Mouse (Mus musculus) forebrain, postnatal 0 days (tissue): Measurements from ENCODE around the gene Itgb7. TPM values are rescaled to one million over a fixed set of nuclear protein-coding genes. Genes with fewer than 3 reads are reported as not detected.

Source experiments
- ATAC-seq: fragments of 200-750 bp; cut with Nextera tagmentation; 2 replicates; pipeline ENCODE4 v1.8.0; 2017; ENCODE audit warnings: mild to moderate bottlenecking, moderate library complexity
- DNase-seq: peaks from one replicate; pipeline ENCODE4 v3.0.0-alpha.2; 2015
- H3K27ac ChIP-seq: fragments of 300-500 bp; sonication (generic); 2 replicates; pipeline ENCODE4 v1.5.1; 2014; ENCODE audit warnings: low read depth, mild to moderate bottlenecking, antibody characterized with exemption, low read length, moderate library complexity, mixed read lengths
- H3K27me3 ChIP-seq: fragments of 300-500 bp; sonication (generic); 2 replicates; pipeline ENCODE4 v1.6.1; 2014; ENCODE audit warnings: mild to moderate bottlenecking, low read length, mixed read lengths; ENCODE audit not compliant: insufficient read depth
- H3K36me3 ChIP-seq: fragments of 300-500 bp; sonication (generic); 2 replicates; pipeline ENCODE4 v1.6.1; 2014; ENCODE audit warnings: mild to moderate bottlenecking, moderate library complexity; ENCODE audit not compliant: insufficient read depth
- H3K4me1 ChIP-seq: fragments of 300-500 bp; sonication (generic); 2 replicates; pipeline ENCODE4 v1.6.1; 2014; ENCODE audit warnings: antibody characterized with exemption; ENCODE audit not compliant: insufficient read depth
- H3K4me2 ChIP-seq: fragments of 300-500 bp; sonication (generic); 2 replicates; pipeline ENCODE4 v1.6.1; 2014; ENCODE audit warnings: low read depth, mild to moderate bottlenecking, moderate library complexity
- H3K4me3 ChIP-seq: fragments of 300-500 bp; sonication (generic); 2 replicates; pipeline ENCODE4 v1.5.1; 2014; ENCODE audit warnings: low read depth, low read length, mixed read lengths
- H3K9ac ChIP-seq: fragments of 300-500 bp; sonication (generic); 2 replicates; pipeline ENCODE4 v1.6.1; 2014; ENCODE audit warnings: mild to moderate bottlenecking
- H3K9me3 ChIP-seq: fragments of 300-500 bp; sonication (generic); 2 replicates; pipeline ENCODE4 v1.6.1; 2016; ENCODE audit warnings: low read length
- CTCF ChIP-seq: sonication (generic); IDR thresholded peaks from 2 replicates; pipeline ENCODE4 v1.5.1; 2016; ENCODE audit warnings: antibody characterized with exemption, control low read depth, low read depth
- WGBS: fragments of 180-500 bp; shearing (Covaris S2); extraction: QIAGEN DNeasy Blood & Tissue Kit; methylation state at CpG from one replicate; pipeline ENCODE4 v1.1.7; 2014; 5-methylcytosine and 5-hydroxymethylcytosine counted together
- polyA plus RNA-seq: library from polyadenylated mRNA; unstranded; fragments of >200 nt; fragmentation: Nextera tagmentation; extraction: Ambion mirVana; gene quantifications from 2 replicates; pipeline ENCODE4 v1.2.1, GENCODE M21; 2015
- total RNA-seq: library from RNA; depleted of rRNA; stranded (reverse); fragments of >200 nt; gene quantifications from 2 replicates; pipeline ENCODE4 v1.2.3, GENCODE M21; 2014

Itgb7 gene
- total and polyA plus RNA-seq, 2 experiments from 2014 or later, result 0.75 to 2.4 TPM

GRCm38 (mm10) chr15:102204674-102205505 is 26.9 kb downstream of the Itgb7 start, which contains the start of gene Csad:
Csad (minus strand) TSS chr15:102204724.
- H3K9me3 ChIP-seq, result no peaks in the 10 kb centered on the region
- H3K4me3 ChIP-seq, result peak within 1 kb of the TSS; percentile 93
- WGBS, result 36% methylated on average over 19 of the region's 19 CpGs
- peak within 1 kb of the TSS; percentile 92 for H3K9ac ChIP-seq
- peaks cover 13% of the 10 kb centered on the region for H3K4me1 ChIP-seq
- no peak for ATAC-seq
- H3K27ac ChIP-seq, result peak within 1 kb of the TSS; percentile 99
- peak within 1 kb of the TSS; percentile 68 for H3K4me2 ChIP-seq
- no peak for DNase-seq
- no peaks in the 10 kb centered on the region for H3K27me3 ChIP-seq
- H3K36me3 ChIP-seq, result peaks cover 29% of the 10 kb centered on the region
- TF ChIP-seq CTCF, result no peak

- H3K27me3 ChIP-seq, result no peaks in the 10 kb centered on the region
- H3K9me3 ChIP-seq, result no peaks in the 10 kb centered on the region
- peak overlapping the region; percentile 92 for H3K9ac ChIP-seq
- WGBS, result 2% methylated on average over 35 of the region's 72 CpGs
- peak overlapping the region; percentile 68 for H3K4me2 ChIP-seq
- DNase-seq (peak; percentile 85), ATAC-seq (peak; percentile 49)
- H3K4me1 ChIP-seq, result peaks cover 13% of the 10 kb centered on the region
- peak overlapping the region; percentile 99 for H3K27ac ChIP-seq
- peaks cover 19% of the 10 kb centered on the region for H3K36me3 ChIP-seq
- H3K4me3 ChIP-seq, result peak overlapping the region; percentile 93
- no peak for TF ChIP-seq CTCF
Observed at GRCm38 (mm10) chr15:102203835-102204381, 27.8 kb downstream of the Itgb7 start.

- H3K9ac ChIP-seq, result peak within 1 kb of the TSS; percentile 92
- H3K27me3 ChIP-seq, result no peaks in the 10 kb centered on the region
- peaks cover 12% of the 10 kb centered on the region for H3K36me3 ChIP-seq
- H3K4me2 ChIP-seq, result peak within 1 kb of the TSS; percentile 68
- peaks cover 13% of the 10 kb centered on the region for H3K4me1 ChIP-seq
- peak within 1 kb of the TSS; percentile 99 for H3K27ac ChIP-seq
- peak; percentile 97 for DNase-seq
- no peak for TF ChIP-seq CTCF
- peak within 1 kb of the TSS; percentile 93 for H3K4me3 ChIP-seq
- WGBS, result 2% methylated on average over 58 of the region's 68 CpGs
- ATAC-seq, result peak; percentile 97
- H3K9me3 ChIP-seq, result no peaks in the 10 kb centered on the region
Observed at GRCm38 (mm10) chr15:102202971-102203834, 28.5 kb downstream of the Itgb7 start, which contains the start of gene Zfp740. Zfp740 (plus strand) TSS chr15:102203249.

GRCm38 (mm10) chr15:102198841-102199240 is 32.9 kb downstream of the Itgb7 start:
- DNase-seq, result no peak
- no peak overlapping the region for H3K4me3 ChIP-seq
- H3K36me3 ChIP-seq, result no peaks in the 10 kb centered on the region
- WGBS, result 83% methylated on average over 4 of the region's 4 CpGs
- ATAC-seq, result no peak
- H3K4me1 ChIP-seq, result no peaks in the 10 kb centered on the region
- no peaks in the 10 kb centered on the region for H3K9me3 ChIP-seq
- TF ChIP-seq CTCF, result no peak
- no peak overlapping the region for H3K27ac ChIP-seq
- H3K9ac ChIP-seq, result no peak overlapping the region
- no peaks in the 10 kb centered on the region for H3K27me3 ChIP-seq
- H3K4me2 ChIP-seq, result no peak overlapping the region

- H3K4me3 ChIP-seq, result no peak overlapping the region
- no peak overlapping the region for H3K9ac ChIP-seq
- H3K4me1 ChIP-seq, result no peaks in the 10 kb centered on the region
- H3K36me3 ChIP-seq, result no peaks in the 10 kb centered on the region; the same call in 1 of the 2 replicates
- DNase-seq, result no peak
- no peak overlapping the region for H3K27ac ChIP-seq
- WGBS, result 88% methylated on average over 4 of the region's 4 CpGs
- no peaks in the 10 kb centered on the region for H3K9me3 ChIP-seq
- ATAC-seq, result no peak
- no peak overlapping the region for H3K4me2 ChIP-seq
- TF ChIP-seq CTCF, result no peak
- H3K27me3 ChIP-seq, result no peaks in the 10 kb centered on the region
Observed at GRCm38 (mm10) chr15:102195373-102195772, 36.4 kb downstream of the Itgb7 start.

GRCm38 (mm10) chr15:102194439-102194838 is 37.3 kb downstream of the Itgb7 start:
- H3K4me3 ChIP-seq, result no peak overlapping the region
- ATAC-seq (no peak), DNase-seq (no peak)
- H3K27me3 ChIP-seq, result no peaks in the 10 kb centered on the region
- no peaks in the 10 kb centered on the region for H3K9me3 ChIP-seq
- no peak overlapping the region for H3K4me2 ChIP-seq
- 87% methylated on average over 4 of the region's 4 CpGs for WGBS
- no peak overlapping the region for H3K9ac ChIP-seq
- H3K36me3 ChIP-seq, result no peaks in the 10 kb centered on the region; the same call in 1 of the 2 replicates
- no peak overlapping the region for H3K27ac ChIP-seq
- no peaks in the 10 kb centered on the region for H3K4me1 ChIP-seq
- no peak for TF ChIP-seq CTCF
